Mouse (Mus musculus): Measurements from ENCODE around the gene Fam83f. TPM values are rescaled to one million over a fixed set of nuclear protein-coding genes. Genes with fewer than 3 reads are reported as not detected.

The Fam83f gene
- polyA plus RNA-seq (2014; fragmentation: Illumina TruSeq; extraction: RNeasy Lipid Tissue Mini Kit (QIAGEN cat#74804); ENCODE audit: low read depth, low replicate concordance): 5.1 TPM

DNA sequence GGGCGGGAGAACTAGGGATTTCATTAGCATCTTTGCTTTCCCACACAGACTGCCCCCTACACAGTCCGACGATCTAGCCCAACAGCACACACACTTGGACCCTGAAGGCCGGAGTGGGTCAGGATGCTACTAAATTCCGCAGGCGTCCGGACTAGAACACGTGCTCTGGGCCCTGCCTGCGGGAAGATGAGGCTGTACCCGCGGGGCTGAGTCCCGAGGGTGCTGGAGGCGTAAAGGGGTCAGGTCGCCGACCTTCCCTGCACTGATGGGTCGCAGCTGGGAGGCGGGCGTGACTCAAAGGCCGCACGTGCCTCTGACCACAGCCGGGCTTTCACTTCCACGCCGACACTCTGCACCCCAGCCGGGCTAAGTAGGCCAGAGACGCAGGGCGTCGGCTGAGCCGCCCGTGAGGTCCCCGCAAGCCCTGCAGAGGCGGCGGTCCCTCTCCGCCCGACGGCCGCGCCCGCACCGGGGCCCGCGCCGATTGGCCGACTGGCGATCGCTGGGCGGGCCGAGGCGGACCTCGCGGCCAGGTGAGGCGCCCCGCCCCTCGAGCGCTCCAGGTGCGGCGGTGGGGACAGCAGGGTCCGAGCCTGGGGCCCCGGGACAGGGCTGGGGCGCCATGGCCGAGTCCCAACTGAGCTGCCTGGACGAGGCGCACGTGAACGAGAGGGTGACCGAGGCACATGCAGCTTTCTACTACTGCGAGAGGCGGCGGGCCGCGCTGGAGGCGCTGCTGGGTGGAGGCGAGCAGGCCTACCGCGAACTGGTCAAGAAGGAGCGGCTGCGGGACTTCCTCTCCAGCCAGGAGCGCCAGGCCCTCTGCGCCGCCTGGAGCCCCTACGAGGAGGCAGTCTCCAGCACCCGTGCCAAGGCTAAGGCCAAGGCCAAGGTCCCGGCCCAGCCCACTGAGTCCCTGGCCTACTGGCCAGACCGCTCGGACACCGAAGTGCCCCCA is at the start of gene Fam83f:
Fam83f (plus strand) TSS at position 553 of the 958 bp plus-strand sequence.

GRCm38 (mm10) chr15:80710608-80711363 is 39.1 kb downstream of the Fam83f start, which contains the start of gene Tnrc6b:
Gene Tnrc6b, plus strand, starts transcription at chr15:80711313.

Other genes starting within 250 kb of the Fam83f start
- 0.87 TPM for gene Enthd1, start 106.7 kb upstream of the Fam83f start, polyA plus RNA-seq (2014; fragmentation: Illumina TruSeq; extraction: RNeasy Lipid Tissue Mini Kit (QIAGEN cat#74804); ENCODE audit: low read depth, low replicate concordance)
- gene Grap2, start 99.3 kb upstream of the Fam83f start, polyA plus RNA-seq (2014; fragmentation: Illumina TruSeq; extraction: RNeasy Lipid Tissue Mini Kit (QIAGEN cat#74804); ENCODE audit: low read depth, low replicate concordance): 0.78 TPM
- gene Tnrc6b, start 39.5 kb downstream of the Fam83f start, polyA plus RNA-seq (2014; fragmentation: Illumina TruSeq; extraction: RNeasy Lipid Tissue Mini Kit (QIAGEN cat#74804); ENCODE audit: low read depth, low replicate concordance): 8.0 TPM

All from adipose tissue, adult 10 weeks (tissue).